Mouse (Mus musculus) midbrain, embryonic 16.5 days (tissue): ENCODE measurements around the gene Ylpm1. TPM values are rescaled to one million over a fixed set of nuclear protein-coding genes. Genes with fewer than 3 reads are reported as not detected.

ENCODE experiments used
- ATAC-seq: fragments of 200-750 bp; cut with Nextera tagmentation; 2 replicates; pipeline ENCODE4 v1.8.0; 2017; ENCODE audit warnings: moderate TSS enrichment
- H3K27ac ChIP-seq: fragments of 300-500 bp; sonication (generic); 2 replicates; pipeline ENCODE4 v1.5.1; 2014; ENCODE audit warnings: mild to moderate bottlenecking, low read length, mixed read lengths
- H3K27me3 ChIP-seq: fragments of 300-500 bp; sonication (generic); 2 replicates; pipeline ENCODE4 v1.6.1; 2014; ENCODE audit warnings: low read depth, low read length, mixed read lengths; ENCODE audit not compliant: control insufficient read depth, insufficient read depth
- H3K36me3 ChIP-seq: fragments of 300-500 bp; sonication (generic); 2 replicates; pipeline ENCODE4 v1.6.1; 2014; ENCODE audit warnings: mild to moderate bottlenecking, low read length, moderate library complexity, mixed read lengths; ENCODE audit not compliant: control insufficient read depth, insufficient read depth
- H3K4me1 ChIP-seq: fragments of 300-500 bp; sonication (generic); 2 replicates; pipeline ENCODE4 v1.6.1; 2014; ENCODE audit warnings: mild to moderate bottlenecking, low read length, mixed read lengths; ENCODE audit not compliant: control insufficient read depth, insufficient read depth
- H3K4me2 ChIP-seq: fragments of 300-500 bp; sonication (generic); 2 replicates; pipeline ENCODE4 v1.6.1; 2014; ENCODE audit warnings: mild to moderate bottlenecking, low read length, mixed read lengths
- H3K4me3 ChIP-seq: fragments of 300-500 bp; sonication (generic); 2 replicates; pipeline ENCODE4 v1.5.1; 2014; ENCODE audit warnings: low read depth, mild to moderate bottlenecking, low read length, moderate library complexity, mixed read lengths
- H3K9ac ChIP-seq: fragments of 300-500 bp; sonication (generic); 2 replicates; pipeline ENCODE4 v1.6.1; 2014; ENCODE audit warnings: low read depth, low read length, mixed read lengths
- H3K9me3 ChIP-seq: fragments of 300-500 bp; sonication (generic); replicated peaks from 2 replicates; pipeline ENCODE4 v1.6.1; 2014; ENCODE audit warnings: mild to moderate bottlenecking, low read length, mixed read lengths; ENCODE audit not compliant: control insufficient read depth, poor library complexity, severe bottlenecking
- WGBS: fragments of 180-500 bp; shearing (Covaris S2); extraction: QIAGEN DNeasy Blood & Tissue Kit; methylation state at CpG from one replicate; pipeline ENCODE4 v1.1.7; 2014; 5-methylcytosine and 5-hydroxymethylcytosine counted together
- polyA plus RNA-seq: library from polyadenylated mRNA; unstranded; fragments of >200 nt; fragmentation: Nextera tagmentation; extraction: Ambion mirVana; gene quantifications from 2 replicates; pipeline ENCODE4 v1.2.1, GENCODE M21; 2015

Gene Ylpm1
- polyA plus RNA-seq, 1 experiment from 2014 or later: 30.3 TPM

- Histone ChIP-seq H3K9ac (no peak overlapping the region), H3K36me3 (peaks cover 10% of the 10 kb centered on the region; the same call in 1 of the 2 replicates), H3K4me1 (no peaks in the 10 kb centered on the region), H3K27ac (no peak overlapping the region), H3K27me3 (no peaks in the 10 kb centered on the region), H3K4me3 (no peak overlapping the region), H3K9me3 (no peaks in the 10 kb centered on the region), H3K4me2 (no peak overlapping the region)
- no peak for ATAC-seq
- WGBS: 90% methylated on average over 3 of the region's 3 CpGs
These were observed 81.0 kb downstream of the Ylpm1 start for GRCm38 (mm10) chr12:85077100-85077499.

- no peak overlapping the region for H3K4me3 ChIP-seq
- H3K27ac ChIP-seq: no peak overlapping the region
- no peak overlapping the region for H3K9ac ChIP-seq
- WGBS: 96% methylated on average over 2 of the region's 2 CpGs
- ATAC-seq: no peak
- no peak overlapping the region for H3K4me2 ChIP-seq
- no peaks in the 10 kb centered on the region for H3K9me3 ChIP-seq
- no peaks in the 10 kb centered on the region for H3K4me1 ChIP-seq
- H3K36me3 ChIP-seq: no peaks in the 10 kb centered on the region; the same call in 1 of the 2 replicates
- H3K27me3 ChIP-seq: no peaks in the 10 kb centered on the region
These were observed 88.1 kb downstream of the Ylpm1 start for GRCm38 (mm10) chr12:85084257-85084656.

- ATAC-seq: no peak
These were observed 88.8 kb downstream of the Ylpm1 start for GRCm38 (mm10) chr12:85084941-85085340.

GRCm38 (mm10) chr12:85087845-85088244 lies 91.7 kb downstream of the Ylpm1 start:
- H3K4me3 ChIP-seq: no peak overlapping the region
- WGBS: 95% methylated on average over 12 of the region's 12 CpGs
- no peaks in the 10 kb centered on the region for H3K27me3 ChIP-seq
- H3K9ac ChIP-seq: no peak overlapping the region
- no peaks in the 10 kb centered on the region for H3K9me3 ChIP-seq
- H3K4me1 ChIP-seq: no peaks in the 10 kb centered on the region
- ATAC-seq: no peak
- H3K27ac ChIP-seq: no peak overlapping the region
- H3K4me2 ChIP-seq: no peak overlapping the region
- no peaks in the 10 kb centered on the region; the same call in 1 of the 2 replicates for H3K36me3 ChIP-seq

More at GRCm38 (mm10) chr12:85084941-85085340, 88.8 kb downstream of the Ylpm1 start:
- H3K36me3 ChIP-seq: no peaks in the 10 kb centered on the region; the same call in 1 of the 2 replicates
- H3K4me3 ChIP-seq: no peak overlapping the region
- WGBS: 88% methylated on average over 4 of the region's 4 CpGs
- no peak overlapping the region for H3K4me2 ChIP-seq
- no peaks in the 10 kb centered on the region for H3K4me1 ChIP-seq
- H3K9me3 ChIP-seq: no peaks in the 10 kb centered on the region
- no peak overlapping the region for H3K9ac ChIP-seq
- no peaks in the 10 kb centered on the region for H3K27me3 ChIP-seq
- H3K27ac ChIP-seq: no peak overlapping the region

GRCm38 (mm10) chr12:85091190-85091589 lies 95.1 kb downstream of the Ylpm1 start:
- H3K27ac ChIP-seq: no peak overlapping the region
- H3K4me2 ChIP-seq: no peak overlapping the region
- H3K9ac ChIP-seq: no peak overlapping the region
- H3K9me3 ChIP-seq: no peaks in the 10 kb centered on the region
- no peak overlapping the region for H3K4me3 ChIP-seq
- 84% methylated on average over 3 of the region's 3 CpGs for WGBS
- ATAC-seq: no peak
- no peaks in the 10 kb centered on the region for H3K4me1 ChIP-seq
- H3K36me3 ChIP-seq: no peaks in the 10 kb centered on the region; the same call in 1 of the 2 replicates
- no peaks in the 10 kb centered on the region for H3K27me3 ChIP-seq

- no peaks in the 10 kb centered on the region for H3K27me3 ChIP-seq
- no peak overlapping the region for H3K4me2 ChIP-seq
- H3K36me3 ChIP-seq: no peaks in the 10 kb centered on the region; the same call in 1 of the 2 replicates
- H3K9ac ChIP-seq: no peak overlapping the region
- no peak for ATAC-seq
- no peak overlapping the region for H3K27ac ChIP-seq
- H3K9me3 ChIP-seq: no peaks in the 10 kb centered on the region
- no peaks in the 10 kb centered on the region for H3K4me1 ChIP-seq
- no peak overlapping the region for H3K4me3 ChIP-seq
- 9% methylated on average over 3 of the region's 3 CpGs for whole genome bisulfite sequencing
These were observed 96.1 kb downstream of the Ylpm1 start for GRCm38 (mm10) chr12:85092214-85092613.

- Histone ChIP-seq H3K4me1 (no peaks in the 10 kb centered on the region), H3K9ac (no peak overlapping the region), H3K4me2 (no peak overlapping the region), H3K4me3 (no peak overlapping the region), H3K36me3 (no peaks in the 10 kb centered on the region), H3K27me3 (no peaks in the 10 kb centered on the region), H3K9me3 (no peaks in the 10 kb centered on the region), H3K27ac (no peak overlapping the region)
- WGBS: 42% methylated on average over 14 of the region's 14 CpGs
- ATAC-seq: no peak
These were observed 97.9 kb downstream of the Ylpm1 start for GRCm38 (mm10) chr12:85094010-85094409.

- no peak overlapping the region for H3K4me2 ChIP-seq
- WGBS: 75% methylated on average over 10 of the region's 10 CpGs
- no peaks in the 10 kb centered on the region for H3K27me3 ChIP-seq
- H3K4me3 ChIP-seq: no peak overlapping the region
- no peaks in the 10 kb centered on the region for H3K9me3 ChIP-seq
- no peak overlapping the region for H3K27ac ChIP-seq
- no peak overlapping the region for H3K9ac ChIP-seq
- no peak for ATAC-seq
- no peaks in the 10 kb centered on the region for H3K36me3 ChIP-seq
- H3K4me1 ChIP-seq: no peaks in the 10 kb centered on the region
These were observed 98.6 kb downstream of the Ylpm1 start for GRCm38 (mm10) chr12:85094706-85095105.

GRCm38 (mm10) chr12:85095146-85095545 lies 99.0 kb downstream of the Ylpm1 start:
- H3K27me3 ChIP-seq: no peaks in the 10 kb centered on the region
- no peak for ATAC-seq
- WGBS: 84% methylated on average over 11 of the region's 11 CpGs
- no peaks in the 10 kb centered on the region for H3K36me3 ChIP-seq
- no peak overlapping the region for H3K4me2 ChIP-seq
- H3K4me3 ChIP-seq: no peak overlapping the region
- no peak overlapping the region for H3K9ac ChIP-seq
- no peaks in the 10 kb centered on the region for H3K4me1 ChIP-seq
- H3K9me3 ChIP-seq: no peaks in the 10 kb centered on the region
- no peak overlapping the region for H3K27ac ChIP-seq
